Mouse (Mus musculus) C2C12 (cell line): ENCODE results near the gene Baz2b. TPM values are rescaled to one million over a fixed set of nuclear protein-coding genes. Genes with fewer than 3 reads are reported as not detected.
A peak's percentile ranks its signal among the peaks of the same experiment; 100 is the strongest.

Experiments
- H3K27me3 ChIP-seq: one replicate; pipeline ENCODE4 v1.6.1; 2011; ENCODE audit not compliant: control insufficient read depth, insufficient read depth, insufficient read length
- H3K36me3 ChIP-seq: one replicate; pipeline ENCODE4 v1.6.1; 2011; ENCODE audit not compliant: control insufficient read depth, insufficient read depth
- H3K4me3 ChIP-seq: one replicate; pipeline ENCODE4 v1.5.1; 2011; ENCODE audit warnings: mild to moderate bottlenecking, control low read depth; ENCODE audit not compliant: poor library complexity, insufficient read depth, severe bottlenecking
- H3K79me2 ChIP-seq: one replicate; pipeline ENCODE4 v1.6.1; 2011; ENCODE audit not compliant: control insufficient read depth, insufficient read depth
- H3K79me3 ChIP-seq: one replicate; pipeline ENCODE4 v1.6.1; 2011; ENCODE audit warnings: low read depth, control low read depth
- H3ac ChIP-seq: one replicate; pipeline ENCODE3; 2011; ENCODE audit warnings: low read depth; ENCODE audit not compliant: control insufficient read depth, insufficient read length
- CEBPB ChIP-seq: IDR thresholded peaks from one replicate; pipeline ENCODE4 v1.6.1; 2011; ENCODE audit warnings: low read depth, mild to moderate bottlenecking, control low read depth, moderate library complexity
- CTCF ChIP-seq: IDR thresholded peaks from one replicate; pipeline ENCODE4 v1.5.1; 2011; ENCODE audit not compliant: control insufficient read depth, insufficient read depth, insufficient read length
- FOSL1 ChIP-seq: IDR thresholded peaks from one replicate; pipeline ENCODE4 v1.8.0; 2011; ENCODE audit warnings: mild to moderate bottlenecking, low read length; ENCODE audit not compliant: poor library complexity, insufficient read depth, severe bottlenecking
- MAX ChIP-seq: IDR thresholded peaks from one replicate; pipeline ENCODE4 v1.6.1; 2011; ENCODE audit warnings: mild to moderate bottlenecking, control low read depth
- MYOD1 ChIP-seq: IDR thresholded peaks from one replicate; pipeline ENCODE4 v1.6.1; 2011; ENCODE audit warnings: low read depth; ENCODE audit not compliant: control insufficient read depth, insufficient read length
- MYOG ChIP-seq: IDR thresholded peaks from one replicate; pipeline ENCODE4 v1.6.1; 2011; ENCODE audit not compliant: control insufficient read depth, insufficient read length; ENCODE audit errors: extremely low read depth
- USF1 ChIP-seq: IDR thresholded peaks from one replicate; pipeline ENCODE4 v1.6.1; 2011; ENCODE audit warnings: low read depth, mild to moderate bottlenecking, control low read depth, moderate library complexity
- long read RNA-seq, 2 experiments: library from polyadenylated mRNA; unstranded; transcript quantifications; one replicate each; pipeline ENCODE4 v2.0.0; 2019 to 2020
- polyA plus RNA-seq: library from polyadenylated mRNA; unstranded; fragments of >200 nt; fragmentation: generic; extraction: Trizol; gene quantifications from one replicate; pipeline ENCODE4 v1.2.1, GENCODE M21; 2012; ENCODE audit warnings: missing spikeins

Gene Baz2b
- polyA plus RNA-seq: 9.4 TPM
- long read RNA-seq, experiment 1, partial matches to known transcripts: 4 of 11 reads
- long read RNA-seq, experiment 1, other reads (novel, unspliced or antisense): 6 of 11 reads
- long read RNA-seq, experiment 2, partial matches to known transcripts: 33 of 66 reads
- long read RNA-seq, experiment 2, other reads (novel, unspliced or antisense): 33 of 66 reads

- peak within 1 kb of the TSS; percentile 54 for H3K4me3 ChIP-seq
- H3ac ChIP-seq: peak within 1 kb of the TSS; percentile 96
- H3K79me3 ChIP-seq: peaks cover 49% of the 10 kb centered on the region
- H3K27me3 ChIP-seq: no peaks in the 10 kb centered on the region
- TF ChIP-seq MYOD1 (no peak), CTCF (peak; percentile 74)
- H3K36me3 ChIP-seq: peaks cover 34% of the 10 kb centered on the region
- peaks cover 68% of the 10 kb centered on the region for H3K79me2 ChIP-seq
Measured at GRCm38 (mm10) chr2:60209703-60210651, at the start of gene Baz2b, which contains the start of gene March7. TSS of gene Baz2b (minus strand) at chr2:60209839. TSS of gene March7 (plus strand) at chr2:60209887.

- no peak for TF ChIP-seq MYOD1
- TF ChIP-seq CEBPB: no peak
- TF ChIP-seq MAX: no peak
- no peak for TF ChIP-seq USF1
- no peak for TF ChIP-seq CTCF
- TF ChIP-seq FOSL1: no peak
- no peak for TF ChIP-seq MYOG
- no peaks in the 10 kb centered on the region for H3K79me2 ChIP-seq
- no peaks in the 10 kb centered on the region for H3K27me3 ChIP-seq
- no peak overlapping the region for H3K4me3 ChIP-seq
- H3ac ChIP-seq: no peak overlapping the region
- no peaks in the 10 kb centered on the region for H3K79me3 ChIP-seq
- H3K36me3 ChIP-seq: peaks cover 3% of the 10 kb centered on the region
Measured at GRCm38 (mm10) chr2:60259186-60259585, 49.5 kb upstream of the Baz2b start.

- Histone ChIP-seq H3K79me2 (no peaks in the 10 kb centered on the region), H3ac (no peak overlapping the region), H3K36me3 (peaks cover 5% of the 10 kb centered on the region), H3K4me3 (no peak overlapping the region), H3K27me3 (no peaks in the 10 kb centered on the region), H3K79me3 (no peaks in the 10 kb centered on the region)
- TF ChIP-seq MAX: no peak
- TF ChIP-seq CTCF: no peak
- no peak for TF ChIP-seq MYOG
- no peak for TF ChIP-seq FOSL1
- TF ChIP-seq MYOD1: no peak
- TF ChIP-seq CEBPB: no peak
- TF ChIP-seq USF1: no peak
Measured at GRCm38 (mm10) chr2:60256751-60257150, 47.1 kb upstream of the Baz2b start.

- Histone ChIP-seq H3ac (no peak overlapping the region), H3K27me3 (no peaks in the 10 kb centered on the region), H3K4me3 (no peak overlapping the region), H3K79me2 (no peaks in the 10 kb centered on the region), H3K79me3 (no peaks in the 10 kb centered on the region), H3K36me3 (peaks cover 30% of the 10 kb centered on the region)
- TF ChIP-seq MYOG (no peak), CTCF (no peak), CEBPB (no peak)
Measured at GRCm38 (mm10) chr2:60253506-60253905, 43.9 kb upstream of the Baz2b start.

GRCm38 (mm10) chr2:60252782-60253181 is 43.1 kb upstream of the Baz2b start:
- Histone ChIP-seq H3K79me2 (no peaks in the 10 kb centered on the region), H3K27me3 (no peaks in the 10 kb centered on the region), H3ac (no peak overlapping the region), H3K36me3 (peaks cover 38% of the 10 kb centered on the region), H3K79me3 (no peaks in the 10 kb centered on the region), H3K4me3 (no peak overlapping the region)
- TF ChIP-seq CTCF: no peak

- Histone ChIP-seq H3K4me3 (no peak overlapping the region), H3K27me3 (no peaks in the 10 kb centered on the region), H3K79me2 (peaks cover 45% of the 10 kb centered on the region), H3ac (no peak overlapping the region), H3K79me3 (peaks cover 13% of the 10 kb centered on the region), H3K36me3 (peaks cover 100% of the 10 kb centered on the region)
- TF ChIP-seq USF1: no peak
- TF ChIP-seq FOSL1: no peak
- no peak for TF ChIP-seq CTCF
- no peak for TF ChIP-seq MAX
- no peak for TF ChIP-seq MYOG
- TF ChIP-seq CEBPB: no peak
- no peak for TF ChIP-seq MYOD1
Measured at GRCm38 (mm10) chr2:60234506-60234905, 24.9 kb upstream of the Baz2b start.
